Mouse (Mus musculus): ENCODE measurements around the gene Olfr282. TPM values are rescaled to one million over a fixed set of nuclear protein-coding genes. Genes with fewer than 3 reads are reported as not detected.

Olfr282 gene
- polyA plus RNA-seq (2014; fragmentation: Illumina TruSeq; extraction: RNeasy Lipid Tissue Mini Kit (QIAGEN cat#74804); ENCODE audit: low read depth, low replicate concordance): not detected

GRCm38 (mm10) chr15:98430925-98431324 lies at the start of gene Olfr282:
Gene Olfr282 (plus strand): TSS chr15:98431225.

DNA sequence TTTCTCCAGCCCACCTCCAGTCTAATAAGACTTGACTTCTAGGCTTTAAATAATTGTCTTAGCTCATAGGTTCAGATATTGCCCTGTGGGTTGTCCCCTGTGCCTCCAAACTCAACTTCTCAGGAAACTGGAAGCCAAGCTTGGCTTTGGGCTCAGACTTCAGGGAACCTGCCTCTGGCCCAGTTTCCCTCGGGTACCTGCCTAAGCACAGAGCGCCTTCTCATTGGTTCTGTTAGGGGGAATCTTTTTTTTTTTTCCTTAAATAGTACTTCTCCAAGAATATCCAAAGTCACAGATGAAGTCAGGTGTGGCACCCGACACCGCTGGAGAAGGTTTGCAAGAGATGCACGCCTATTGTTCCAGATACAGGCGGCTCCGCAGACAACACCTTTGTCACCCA lies 21.3 kb downstream of the Olfr282 start, which contains the start of gene Olfr281:
Gene Olfr281 (plus strand): TSS at position 301 of the 400 bp plus-strand sequence.

GRCm38 (mm10) chr15:98469596-98469995 lies 38.6 kb downstream of the Olfr282 start, which contains the start of gene OR5BS1P:
Gene OR5BS1P (plus strand): TSS chr15:98469896.

DNA sequence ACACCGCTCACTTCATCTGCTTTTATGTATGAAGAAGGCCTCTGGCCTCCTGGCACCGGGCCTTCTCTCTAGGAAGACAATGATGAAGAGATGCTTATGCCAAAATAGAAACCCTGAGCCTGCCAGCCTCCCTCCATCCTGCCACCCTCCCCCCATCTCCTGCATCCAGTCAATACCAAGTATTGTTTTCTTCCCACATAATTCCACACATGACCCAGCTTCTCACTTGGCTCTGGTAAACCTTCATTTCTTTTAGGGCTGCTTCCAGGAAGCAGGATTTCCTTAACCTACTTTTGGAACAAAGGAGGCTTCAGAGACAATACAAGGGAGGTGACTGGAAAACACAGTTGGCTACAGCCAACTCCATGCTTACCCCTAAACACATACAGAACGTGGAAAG lies 51.7 kb downstream of the Olfr282 start, which contains the start of gene Lalba:
Gene Lalba (minus strand): TSS at position 21 of the 400 bp plus-strand sequence.

Other genes with a start within 250 kb of the Olfr282 start
- not detected for gene Olfr288, start 235.7 kb upstream of the Olfr282 start, polyA plus RNA-seq (2014; fragmentation: Illumina TruSeq; extraction: RNeasy Lipid Tissue Mini Kit (QIAGEN cat#74804); ENCODE audit: low read depth, low replicate concordance)
- not detected for gene Gm44579, start 210.2 kb upstream of the Olfr282 start, polyA plus RNA-seq (2014; fragmentation: Illumina TruSeq; extraction: RNeasy Lipid Tissue Mini Kit (QIAGEN cat#74804); ENCODE audit: low read depth, low replicate concordance)
- gene Olfr287, start 210.2 kb upstream of the Olfr282 start, polyA plus RNA-seq (2014; fragmentation: Illumina TruSeq; extraction: RNeasy Lipid Tissue Mini Kit (QIAGEN cat#74804); ENCODE audit: low read depth, low replicate concordance): not detected
- not detected for gene Olfr286, start 196.8 kb upstream of the Olfr282 start, polyA plus RNA-seq (2014; fragmentation: Illumina TruSeq; extraction: RNeasy Lipid Tissue Mini Kit (QIAGEN cat#74804); ENCODE audit: low read depth, low replicate concordance)
- gene H1fnt, start 173.9 kb upstream of the Olfr282 start, polyA plus RNA-seq (2014; fragmentation: Illumina TruSeq; extraction: RNeasy Lipid Tissue Mini Kit (QIAGEN cat#74804); ENCODE audit: low read depth, low replicate concordance): not detected
- 0.32 TPM for gene Zfp641, start 135.1 kb upstream of the Olfr282 start, polyA plus RNA-seq (2014; fragmentation: Illumina TruSeq; extraction: RNeasy Lipid Tissue Mini Kit (QIAGEN cat#74804); ENCODE audit: low read depth, low replicate concordance)
- gene Olfr285, start 113.9 kb upstream of the Olfr282 start, polyA plus RNA-seq (2014; fragmentation: Illumina TruSeq; extraction: RNeasy Lipid Tissue Mini Kit (QIAGEN cat#74804); ENCODE audit: low read depth, low replicate concordance): not detected
- not detected for gene Olfr284, start 90.2 kb upstream of the Olfr282 start, polyA plus RNA-seq (2014; fragmentation: Illumina TruSeq; extraction: RNeasy Lipid Tissue Mini Kit (QIAGEN cat#74804); ENCODE audit: low read depth, low replicate concordance)
- gene Olfr283, start 50.3 kb upstream of the Olfr282 start, polyA plus RNA-seq (2014; fragmentation: Illumina TruSeq; extraction: RNeasy Lipid Tissue Mini Kit (QIAGEN cat#74804); ENCODE audit: low read depth, low replicate concordance): not detected
- gene Olfr281, start 21.4 kb downstream of the Olfr282 start, polyA plus RNA-seq (2014; fragmentation: Illumina TruSeq; extraction: RNeasy Lipid Tissue Mini Kit (QIAGEN cat#74804); ENCODE audit: low read depth, low replicate concordance): not detected
- gene OR5BS1P, start 38.7 kb downstream of the Olfr282 start, polyA plus RNA-seq (2014; fragmentation: Illumina TruSeq; extraction: RNeasy Lipid Tissue Mini Kit (QIAGEN cat#74804); ENCODE audit: low read depth, low replicate concordance): not detected
- not detected for gene Lalba, start 51.5 kb downstream of the Olfr282 start, polyA plus RNA-seq (2014; fragmentation: Illumina TruSeq; extraction: RNeasy Lipid Tissue Mini Kit (QIAGEN cat#74804); ENCODE audit: low read depth, low replicate concordance)
- not detected for gene Olfr279, start 61.2 kb downstream of the Olfr282 start, polyA plus RNA-seq (2014; fragmentation: Illumina TruSeq; extraction: RNeasy Lipid Tissue Mini Kit (QIAGEN cat#74804); ENCODE audit: low read depth, low replicate concordance)
- 18.8 TPM for gene Kansl2, start 103.0 kb downstream of the Olfr282 start, polyA plus RNA-seq (2014; fragmentation: Illumina TruSeq; extraction: RNeasy Lipid Tissue Mini Kit (QIAGEN cat#74804); ENCODE audit: low read depth, low replicate concordance)
- 25.8 TPM for gene Ccnt1, start 139.7 kb downstream of the Olfr282 start, polyA plus RNA-seq (2014; fragmentation: Illumina TruSeq; extraction: RNeasy Lipid Tissue Mini Kit (QIAGEN cat#74804); ENCODE audit: low read depth, low replicate concordance)
- not detected for gene 4930415O20Rik, start 139.8 kb downstream of the Olfr282 start, polyA plus RNA-seq (2014; fragmentation: Illumina TruSeq; extraction: RNeasy Lipid Tissue Mini Kit (QIAGEN cat#74804); ENCODE audit: low read depth, low replicate concordance)
- 2.4 TPM for gene Adcy6, start 178.9 kb downstream of the Olfr282 start, polyA plus RNA-seq (2014; fragmentation: Illumina TruSeq; extraction: RNeasy Lipid Tissue Mini Kit (QIAGEN cat#74804); ENCODE audit: low read depth, low replicate concordance)
- gene Cacnb3, start 199.6 kb downstream of the Olfr282 start, polyA plus RNA-seq (2014; fragmentation: Illumina TruSeq; extraction: RNeasy Lipid Tissue Mini Kit (QIAGEN cat#74804); ENCODE audit: low read depth, low replicate concordance): not detected
- 2.8 TPM for gene Ddx23, start 231.7 kb downstream of the Olfr282 start, polyA plus RNA-seq (2014; fragmentation: Illumina TruSeq; extraction: RNeasy Lipid Tissue Mini Kit (QIAGEN cat#74804); ENCODE audit: low read depth, low replicate concordance)
- 6.3 TPM for gene Rnd1, start 246.2 kb downstream of the Olfr282 start, polyA plus RNA-seq (2014; fragmentation: Illumina TruSeq; extraction: RNeasy Lipid Tissue Mini Kit (QIAGEN cat#74804); ENCODE audit: low read depth, low replicate concordance)